Mouse (Mus musculus) heart, postnatal 0 days (tissue): ENCODE measurements around the gene Mrpl20. TPM values are rescaled to one million over a fixed set of nuclear protein-coding genes. Genes with fewer than 3 reads are reported as not detected.

Source experiments
- ATAC-seq: fragments of 200-750 bp; cut with Nextera tagmentation; 2 replicates; pipeline ENCODE4 v1.8.0; 2017; ENCODE audit warnings: low read depth, moderate number of reproducible peaks, moderate library complexity; ENCODE audit not compliant: insufficient read depth
- DNase-seq: peaks from one replicate; pipeline ENCODE4 v3.0.0-alpha.2; 2016; ENCODE audit warnings: low spot score
- H3K27ac ChIP-seq: fragments of 300-500 bp; sonication (generic); 2 replicates; pipeline ENCODE4 v1.5.1; 2014; ENCODE audit warnings: low read depth, mild to moderate bottlenecking
- H3K27me3 ChIP-seq: fragments of 300-500 bp; sonication (generic); 2 replicates; pipeline ENCODE4 v1.6.1; 2014; ENCODE audit warnings: low read length, mixed read lengths; ENCODE audit not compliant: control insufficient read depth, insufficient read depth
- H3K36me3 ChIP-seq: fragments of 300-500 bp; sonication (generic); replicated peaks from 2 replicates; pipeline ENCODE4 v1.6.1; 2014; ENCODE audit warnings: low read length, mixed read lengths; ENCODE audit not compliant: control insufficient read depth, insufficient read depth
- H3K4me1 ChIP-seq: fragments of 300-500 bp; sonication (generic); 2 replicates; pipeline ENCODE4 v1.6.1; 2014; ENCODE audit warnings: antibody characterized with exemption; ENCODE audit not compliant: control insufficient read depth, insufficient read depth
- H3K4me2 ChIP-seq: fragments of 300-500 bp; sonication (generic); 2 replicates; pipeline ENCODE4 v1.6.1; 2014; ENCODE audit warnings: low read depth, mild to moderate bottlenecking, low read length, moderate library complexity
- H3K4me3 ChIP-seq: fragments of 300-500 bp; sonication (generic); 2 replicates; pipeline ENCODE4 v1.5.1; 2014; ENCODE audit warnings: low read depth, low read length
- H3K9ac ChIP-seq: fragments of 300-500 bp; sonication (generic); replicated peaks from 2 replicates; pipeline ENCODE4 v1.6.1; 2014; ENCODE audit warnings: low read depth, low read length, mixed read lengths
- H3K9me3 ChIP-seq: fragments of 300-500 bp; sonication (generic); replicated peaks from 2 replicates; pipeline ENCODE4 v1.6.1; 2016; ENCODE audit warnings: low read length; ENCODE audit not compliant: control insufficient read depth
- CTCF ChIP-seq: IDR thresholded peaks from 2 replicates; pipeline ENCODE4 v1.5.1; 2016; ENCODE audit warnings: antibody characterized with exemption, control low read depth, low read depth
- EP300 ChIP-seq: IDR thresholded peaks from 2 replicates; pipeline ENCODE4 v1.6.1; 2016; ENCODE audit warnings: antibody characterized with exemption, low read depth
- WGBS: fragments of 180-500 bp; shearing (Covaris S2); extraction: QIAGEN DNeasy Blood & Tissue Kit; methylation state at CpG from one replicate; pipeline ENCODE4 v1.1.7; 2014; 5-methylcytosine and 5-hydroxymethylcytosine counted together
- polyA plus RNA-seq: library from polyadenylated mRNA; unstranded; fragments of >200 nt; fragmentation: Nextera tagmentation; extraction: Ambion mirVana; gene quantifications from 2 replicates; pipeline ENCODE4 v1.2.1, GENCODE M21; 2015
- total RNA-seq: library from RNA; depleted of rRNA; stranded (reverse); fragments of >200 nt; gene quantifications from 2 replicates; pipeline ENCODE4 v1.2.3, GENCODE M21; 2014; ENCODE audit warnings: low replicate concordance

The Mrpl20 gene
- total and polyA plus RNA-seq, 2 experiments from 2014 or later = 91.4 to 207 TPM

GRCm38 (mm10) chr4:155790021-155790489 lies 12.6 kb upstream of the Mrpl20 start, which contains the start of gene Ankrd65:
Ankrd65 (plus strand) TSS chr4:155790439.
- no peak for TF ChIP-seq EP300
- Histone ChIP-seq H3K4me1 (peaks cover 7% of the 10 kb centered on the region; the same call in 1 of the 2 replicates), H3K4me2 (no peak within 1 kb of the TSS), H3K4me3 (no peak within 1 kb of the TSS), H3K36me3 (no peaks in the 10 kb centered on the region), H3K9ac (no peak within 1 kb of the TSS), H3K9me3 (no peaks in the 10 kb centered on the region), H3K27me3 (no peaks in the 10 kb centered on the region), H3K27ac (no peak within 1 kb of the TSS)
- DNase-seq (no peak), ATAC-seq (no peak)
- 70% methylated on average over 3 of the region's 3 CpGs for WGBS

- Histone ChIP-seq H3K27ac (no peak overlapping the region), H3K9me3 (no peaks in the 10 kb centered on the region), H3K4me2 (no peak overlapping the region), H3K4me3 (no peak overlapping the region), H3K4me1 (peaks cover 2% of the 10 kb centered on the region; the same call in 1 of the 2 replicates), H3K36me3 (no peaks in the 10 kb centered on the region), H3K27me3 (no peaks in the 10 kb centered on the region), H3K9ac (no peak overlapping the region)
- no peak for ATAC-seq
- no peak for TF ChIP-seq CTCF
- DNase-seq = no peak
- 63% methylated on average over 3 of the region's 3 CpGs for WGBS
These were observed 12.0 kb upstream of the Mrpl20 start for GRCm38 (mm10) chr4:155790650-155791161.

- Histone ChIP-seq H3K4me2 (no peak overlapping the region), H3K27ac (no peak overlapping the region), H3K9me3 (no peaks in the 10 kb centered on the region), H3K4me1 (no peaks in the 10 kb centered on the region), H3K36me3 (no peaks in the 10 kb centered on the region), H3K27me3 (no peaks in the 10 kb centered on the region), H3K9ac (no peak overlapping the region), H3K4me3 (no peak overlapping the region)
- 61% methylated on average over 24 of the region's 24 CpGs for WGBS
- DNase-seq = no peak
- TF ChIP-seq EP300 (no peak), CTCF (no peak)
- no peak for ATAC-seq
These were observed 11.3 kb upstream of the Mrpl20 start for GRCm38 (mm10) chr4:155791240-155791933.

GRCm38 (mm10) chr4:155793730-155794129 lies 8.9 kb upstream of the Mrpl20 start:
- Histone ChIP-seq H3K36me3 (no peaks in the 10 kb centered on the region), H3K4me3 (no peak overlapping the region), H3K4me2 (no peak overlapping the region), H3K27ac (no peak overlapping the region), H3K9me3 (no peaks in the 10 kb centered on the region), H3K9ac (no peak overlapping the region), H3K4me1 (no peaks in the 10 kb centered on the region), H3K27me3 (no peaks in the 10 kb centered on the region)
- WGBS = 38% methylated on average over 2 of the region's 2 CpGs
- ATAC-seq (no peak), DNase-seq (no peak)
- TF ChIP-seq CTCF (no peak), EP300 (no peak)

GRCm38 (mm10) chr4:155802075-155802474 lies 603 bp upstream of the Mrpl20 start:
- Histone ChIP-seq H3K9me3 (no peaks in the 10 kb centered on the region), H3K36me3 (peaks cover 15% of the 10 kb centered on the region), H3K9ac (no peak overlapping the region), H3K4me3 (no peak overlapping the region), H3K27me3 (no peaks in the 10 kb centered on the region), H3K4me1 (peaks cover 16% of the 10 kb centered on the region), H3K4me2 (no peak overlapping the region), H3K27ac (no peak overlapping the region)
- no peak for TF ChIP-seq CTCF
- no peak for TF ChIP-seq EP300
- no peak for ATAC-seq
- WGBS = 93% methylated on average over 1 of the region's 1 CpGs
- DNase-seq = no peak
